Mouse (Mus musculus): Measurements from ENCODE around the gene Txnrd3.
A peak's percentile ranks its signal among the peaks of the same experiment; 100 is the strongest.

The Txnrd3 gene

DNA sequence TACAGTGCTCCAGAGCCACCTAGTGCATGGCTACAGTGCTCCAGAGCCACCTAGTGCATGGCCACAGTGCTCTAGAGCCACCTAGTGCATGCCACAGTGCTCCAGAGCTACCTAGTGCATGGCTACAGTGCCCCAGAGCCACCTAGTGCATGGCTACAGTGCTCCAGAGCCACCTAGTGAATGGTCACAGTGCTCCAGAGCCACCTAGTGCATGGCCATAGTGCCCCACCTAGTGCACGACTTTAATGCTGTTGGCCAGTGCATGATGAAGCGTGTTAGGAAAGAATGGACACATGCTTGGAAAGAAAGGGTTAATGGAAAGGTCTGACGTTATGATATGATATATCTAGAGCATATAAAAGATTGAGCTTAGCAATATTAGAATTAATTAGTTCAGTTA, 14.6 kb downstream of the Txnrd3 start:
- no peak for DNase-seq

DNA sequence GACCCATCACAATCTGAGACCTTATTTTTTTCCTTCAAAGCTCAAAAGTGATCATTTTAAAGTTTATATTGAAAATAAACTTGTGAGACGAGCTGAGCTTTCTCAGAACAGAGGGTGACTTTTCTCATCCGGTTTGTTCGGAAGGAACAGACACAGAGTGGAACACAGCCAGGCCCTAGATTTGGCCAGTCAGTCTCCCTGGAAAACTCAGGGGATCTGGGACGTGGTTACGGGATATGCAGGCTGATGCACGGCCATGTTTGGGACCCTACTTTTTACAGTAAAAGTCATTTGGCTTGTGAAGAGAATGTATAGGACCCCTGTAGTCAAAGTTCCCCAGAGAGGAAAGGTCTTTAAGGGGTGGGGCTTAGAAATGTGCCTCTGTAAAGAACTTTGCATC, 15.1 kb downstream of the Txnrd3 start:
- DNase-seq = no peak

DNA sequence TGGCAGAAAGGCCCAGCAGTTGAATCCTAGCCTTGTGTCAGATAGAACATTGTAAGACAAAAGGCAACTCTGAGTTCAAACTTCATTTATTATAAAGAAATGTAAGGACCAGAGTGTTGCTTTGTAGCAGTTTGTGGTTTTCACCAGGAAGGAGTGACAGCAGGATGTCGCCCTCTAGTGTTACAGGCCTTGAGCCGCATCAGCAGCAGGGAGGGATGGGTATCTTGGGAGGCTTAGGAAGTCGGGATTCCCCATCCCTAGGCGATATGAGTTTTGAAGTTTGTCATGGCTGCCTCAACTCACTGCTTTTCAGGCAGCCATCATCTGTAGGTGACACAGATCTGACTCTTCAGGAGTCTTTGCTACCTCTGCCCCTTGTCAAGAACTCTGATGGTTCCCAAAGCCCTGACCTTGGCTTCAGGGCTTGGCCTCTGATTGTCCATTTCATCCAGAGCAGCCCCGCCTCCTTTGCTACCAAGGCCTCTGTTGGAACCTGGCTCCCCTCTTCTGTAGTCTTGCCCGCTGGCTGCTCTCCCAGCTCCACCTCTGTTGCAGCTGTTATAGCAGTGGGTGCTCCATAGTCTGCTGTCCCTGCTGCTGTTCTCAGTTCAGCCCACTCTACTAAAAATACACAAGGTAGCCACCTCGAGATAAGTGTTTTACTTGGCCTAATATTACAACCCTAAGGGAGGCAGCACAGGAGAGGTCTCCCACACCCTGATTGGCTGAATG, 16.1 kb downstream of the Txnrd3 start:
- DNase-seq = peak; percentile 23

DNA sequence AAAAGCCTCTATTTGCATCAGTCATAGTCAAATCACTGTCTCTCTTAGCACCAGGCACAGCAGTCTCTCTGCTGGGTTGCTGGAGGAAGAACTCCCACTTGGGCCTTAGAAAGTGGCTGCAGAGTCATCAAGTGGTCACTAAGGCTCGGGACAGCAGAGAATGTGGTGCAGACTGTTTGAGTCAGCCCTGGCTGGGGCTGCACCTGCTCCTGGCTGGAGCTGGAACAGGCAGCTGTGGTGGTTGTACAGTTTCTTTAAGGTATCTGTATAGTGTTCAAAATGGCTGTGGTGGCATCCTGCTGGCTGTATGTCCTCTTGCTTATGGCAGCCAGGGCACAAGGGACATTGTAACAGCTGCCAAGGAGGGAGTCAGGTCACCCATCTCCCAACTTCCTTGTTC, 16.7 kb downstream of the Txnrd3 start:
- no peak for DNase-seq

DNA sequence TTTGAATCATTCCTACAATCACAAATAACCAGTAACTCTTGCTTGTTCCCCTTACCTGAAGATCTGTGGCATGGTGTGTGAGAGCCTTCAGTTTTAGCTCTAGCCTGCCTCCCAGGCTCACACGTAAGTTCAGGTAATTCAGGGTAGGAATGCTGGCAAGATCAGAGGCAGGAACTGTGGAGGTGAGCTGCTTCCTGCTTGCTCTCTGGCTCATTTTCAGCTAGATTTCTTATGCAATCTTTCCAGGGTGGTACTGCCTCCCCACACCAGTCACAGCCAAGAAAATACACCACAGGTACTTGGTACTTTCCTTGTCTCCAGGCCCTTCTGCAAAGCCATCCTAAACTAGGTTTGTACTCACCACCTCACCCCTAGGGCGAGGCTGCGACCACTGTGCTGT, 18.7 kb downstream of the Txnrd3 start:
- no peak for DNase-seq

DNA sequence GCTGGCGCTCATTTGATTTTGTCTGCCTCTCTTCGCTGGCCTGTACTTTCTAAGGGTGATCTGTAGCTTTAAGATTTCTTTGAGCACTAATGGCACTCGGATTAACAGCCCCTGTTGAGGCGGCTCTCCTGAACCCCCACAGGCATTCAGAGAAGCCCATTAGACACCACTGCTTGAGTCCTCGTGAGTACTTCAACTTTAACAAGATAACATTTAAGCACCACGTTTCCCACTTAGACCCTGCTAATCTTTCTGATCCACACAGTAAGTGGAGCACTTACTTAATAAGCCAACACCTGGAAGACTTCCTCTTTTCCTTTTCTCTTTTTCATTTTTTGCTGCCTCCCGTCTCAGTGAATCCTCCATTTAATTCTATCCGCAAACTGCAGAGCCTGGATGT, 21.4 kb downstream of the Txnrd3 start:
- no peak for DNase-seq

DNA sequence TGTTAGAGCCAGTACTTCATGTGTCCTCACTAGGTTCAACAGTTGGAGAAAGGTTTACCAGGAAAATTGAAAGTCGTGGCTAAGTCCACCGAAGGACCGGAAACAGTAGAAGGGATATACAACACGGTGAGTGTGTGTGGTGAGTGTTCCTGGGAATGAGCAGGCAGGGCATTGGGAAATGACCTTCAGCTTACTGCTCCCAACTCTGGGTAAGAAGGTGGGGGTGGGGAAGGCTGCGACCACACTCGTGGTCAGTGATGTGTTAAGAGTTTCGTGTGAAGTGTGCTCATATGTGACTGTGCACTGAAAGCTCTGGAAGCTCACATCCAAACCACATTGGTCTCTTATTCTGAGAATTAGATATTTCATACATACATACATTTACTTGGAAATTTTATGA, 21.9 kb downstream of the Txnrd3 start:
- no peak for DNase-seq

DNA sequence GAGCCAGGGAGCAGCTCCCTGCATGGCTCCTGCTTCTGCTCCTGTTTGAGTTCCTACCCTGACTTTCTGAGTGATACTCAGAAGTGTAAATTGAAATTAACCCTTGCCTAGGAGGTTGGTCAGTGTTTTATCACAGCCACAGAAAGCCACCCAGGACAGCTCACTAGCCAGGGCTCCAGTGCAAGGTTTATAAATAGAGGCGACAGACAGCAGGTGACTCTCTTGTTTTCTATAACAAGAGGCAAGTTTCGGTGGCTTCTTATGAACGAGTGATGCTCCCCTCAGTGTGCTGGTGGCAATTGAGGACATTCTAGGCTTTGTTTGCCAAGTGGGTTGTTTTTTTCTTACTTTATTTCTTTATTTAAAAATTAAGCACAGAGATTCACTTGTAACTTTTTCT, 23.2 kb downstream of the Txnrd3 start:
- DNase-seq = no peak

DNA sequence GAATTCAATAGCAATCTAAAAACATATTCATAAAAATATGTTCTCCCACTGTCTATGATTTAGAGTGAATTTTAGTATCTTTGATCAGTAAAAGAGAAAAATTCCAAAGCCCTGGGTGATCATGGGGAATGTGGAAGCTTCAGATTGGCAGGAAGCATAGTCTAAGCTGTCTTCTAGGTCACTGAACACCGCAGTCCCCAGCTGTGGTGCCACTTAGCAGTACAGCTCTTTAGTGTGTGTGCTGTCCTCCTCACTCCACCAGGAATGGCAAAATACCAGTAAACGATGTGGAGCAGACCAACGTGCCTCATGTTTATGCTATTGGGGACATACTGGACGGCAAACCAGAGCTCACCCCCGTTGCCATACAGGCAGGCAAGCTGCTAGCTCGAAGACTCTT, 25.8 kb downstream of the Txnrd3 start:
- no peak for DNase-seq

DNA sequence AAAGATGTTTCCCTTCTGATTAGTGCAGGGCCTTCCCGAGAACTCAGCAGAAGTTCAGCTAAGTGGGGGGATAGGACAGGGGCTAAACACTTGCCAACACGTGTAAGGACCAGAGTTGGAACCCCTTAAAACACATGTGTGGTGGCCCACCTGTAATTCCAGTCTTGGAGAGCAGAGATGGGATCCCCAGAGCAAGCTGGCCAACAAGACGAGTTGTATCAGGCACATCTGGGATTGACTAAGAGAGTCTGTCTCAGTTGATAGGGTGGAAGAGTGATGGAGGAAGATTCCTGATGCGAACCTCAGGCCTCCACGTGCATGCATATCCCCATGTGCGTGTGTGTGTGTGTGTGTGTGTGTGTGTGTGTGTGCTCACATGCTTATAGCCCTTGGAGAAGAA, 27.6 kb downstream of the Txnrd3 start:
- no peak for DNase-seq

DNA sequence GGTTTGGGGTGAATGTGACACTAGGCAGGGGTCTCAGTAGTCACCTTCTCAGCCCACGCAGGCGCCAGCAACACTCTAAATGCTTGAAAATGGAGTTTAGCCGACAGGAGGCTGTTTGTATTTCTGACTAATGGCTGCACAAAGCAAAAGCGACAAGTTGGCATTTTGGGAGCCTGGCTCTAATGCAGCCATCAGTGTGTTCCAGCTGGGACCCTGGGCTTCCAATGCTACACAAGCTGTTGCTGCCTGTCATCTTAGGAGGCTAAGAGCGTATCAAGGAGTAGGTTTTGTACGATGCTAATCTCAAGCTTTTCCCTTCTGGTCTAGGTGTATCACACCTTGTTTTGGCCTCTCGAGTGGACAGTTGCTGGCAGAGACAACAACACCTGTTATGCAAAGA, 28.9 kb downstream of the Txnrd3 start:
- DNase-seq = no peak

DNA sequence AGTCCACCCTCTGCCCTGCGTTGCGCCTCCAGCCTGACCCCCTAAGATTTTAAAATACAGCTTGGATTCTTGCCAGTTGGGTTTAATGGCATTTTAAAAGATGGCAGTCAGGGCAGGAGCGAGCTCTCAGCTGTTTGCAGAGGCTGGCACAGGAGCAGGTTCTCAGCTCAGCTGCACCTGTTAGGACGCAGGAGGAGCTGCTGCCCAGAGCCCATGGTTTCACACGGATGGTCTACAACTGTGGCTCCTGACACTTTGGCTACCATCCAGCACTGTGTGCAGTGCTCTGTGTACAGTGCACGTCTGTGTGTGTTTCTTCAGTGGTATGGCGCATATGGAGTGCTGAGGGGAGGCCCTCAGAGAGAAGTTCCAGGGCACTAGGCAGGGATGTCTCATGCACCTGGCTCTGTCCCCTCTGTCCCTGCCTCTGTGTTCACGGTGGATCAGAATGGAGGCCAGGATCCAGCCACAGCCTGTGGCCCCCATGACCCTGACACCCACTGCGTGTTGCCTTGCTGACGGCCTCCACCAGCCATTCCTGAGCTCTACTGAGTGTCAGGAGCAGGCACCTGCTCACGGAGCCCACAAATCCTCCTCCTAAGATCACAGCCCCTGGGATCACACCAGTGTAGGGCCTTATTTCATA, 29.5 kb downstream of the Txnrd3 start:
- no peak for DNase-seq

DNA sequence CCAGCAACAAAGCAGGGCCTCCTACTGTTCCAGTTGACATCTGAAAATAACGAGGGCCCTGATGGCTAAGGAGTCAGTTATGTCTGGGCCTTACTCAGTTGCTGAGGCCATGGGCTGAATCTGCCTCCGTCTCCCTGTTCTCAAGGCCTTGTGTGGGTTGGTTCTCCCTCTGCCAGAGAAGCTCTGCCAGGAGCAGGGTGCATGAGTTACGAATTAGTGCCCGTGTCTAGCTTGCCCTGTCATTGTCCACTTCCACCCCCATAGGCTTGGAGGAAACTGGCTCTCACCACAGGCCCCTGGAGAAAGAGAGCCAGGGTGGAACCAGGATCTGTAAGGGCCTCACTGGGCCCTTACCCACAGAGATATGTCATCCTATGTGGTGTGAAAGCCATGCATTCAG, 34.7 kb downstream of the Txnrd3 start:
- no peak for DNase-seq

DNA sequence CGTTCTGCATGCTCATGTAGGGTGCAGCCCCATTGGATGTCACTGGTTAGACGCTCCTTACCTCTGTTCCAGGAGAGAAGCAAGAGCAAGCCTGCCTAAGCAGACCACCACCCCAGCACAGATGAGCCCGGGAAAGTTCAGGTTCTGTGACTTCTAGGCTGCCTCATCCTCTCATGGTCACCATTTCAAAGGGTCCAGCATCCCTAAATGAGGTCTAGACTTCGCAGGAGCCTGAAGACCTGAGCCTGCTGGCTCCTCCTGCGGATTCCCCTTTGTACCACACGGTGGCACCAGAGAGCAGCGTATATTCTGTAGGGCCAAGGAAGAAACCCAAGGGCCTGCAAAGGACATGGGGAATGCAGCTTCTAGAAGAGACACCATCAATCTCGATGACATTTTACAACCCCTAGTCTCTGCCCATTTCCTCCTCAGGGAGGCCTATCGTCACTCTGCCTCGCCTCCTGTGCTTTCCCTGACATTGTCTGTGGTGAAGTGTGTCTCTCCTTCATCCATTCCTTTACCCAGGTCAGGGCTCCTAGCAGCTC, 35.6 kb downstream of the Txnrd3 start:
- DNase-seq = peak; percentile 60

DNA sequence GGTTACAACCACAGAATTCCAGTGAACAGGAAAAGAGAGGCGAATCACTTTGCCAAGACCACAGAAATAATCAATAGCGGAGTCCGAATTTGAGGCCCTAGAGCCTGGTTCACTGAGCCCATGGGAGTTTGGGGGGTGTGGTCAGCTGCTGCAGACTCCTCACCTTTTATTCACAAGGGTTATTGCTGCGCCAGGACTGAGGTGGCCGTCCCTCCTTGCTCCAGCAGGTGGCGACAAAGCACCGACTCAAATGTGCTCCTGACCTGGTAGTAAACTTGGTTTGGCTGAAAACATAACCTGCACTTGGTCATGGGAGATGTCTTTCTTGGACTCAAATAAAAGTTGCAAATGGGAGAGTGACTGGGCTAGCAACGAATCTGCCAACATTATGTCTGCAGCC, 36.4 kb downstream of the Txnrd3 start:
- DNase-seq = peak; percentile 78

DNA sequence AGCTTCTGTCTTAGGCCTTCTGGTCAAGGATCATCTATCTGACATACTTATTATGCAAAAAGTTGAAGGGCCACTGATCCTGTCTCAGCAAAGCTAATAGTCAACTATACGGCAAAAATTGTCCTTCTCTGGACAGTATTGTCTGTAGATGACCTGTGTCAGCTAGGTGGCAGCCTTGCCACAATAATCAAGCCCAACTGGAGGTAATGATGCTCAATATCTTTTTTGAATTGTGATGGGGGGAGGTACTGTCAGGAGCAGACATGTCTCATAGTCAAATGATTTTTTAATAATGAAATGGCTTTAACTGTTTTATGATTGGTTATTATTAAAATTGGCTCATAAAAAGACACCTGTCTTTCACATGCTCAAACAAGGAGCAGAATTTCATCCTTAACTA, 40.4 kb downstream of the Txnrd3 start:
- no peak for DNase-seq

DNA sequence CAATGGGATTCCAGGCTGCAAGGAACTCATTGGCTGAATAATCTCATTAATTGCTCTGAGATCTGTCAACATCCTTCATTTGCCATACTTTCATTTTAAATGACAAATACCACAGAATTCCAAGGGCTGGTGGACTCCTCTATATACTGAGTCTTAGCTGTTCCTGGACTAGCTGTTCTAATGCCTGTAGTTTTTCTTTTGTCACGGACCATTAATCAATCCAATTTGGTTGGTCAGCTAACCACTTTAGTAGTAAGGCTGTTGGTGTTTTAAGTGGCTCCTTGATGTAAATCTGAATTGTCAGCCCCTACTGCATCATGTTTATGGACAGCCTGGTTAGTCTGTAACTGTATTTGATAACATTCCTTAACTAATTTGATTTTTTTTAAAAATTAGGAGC, 43.3 kb downstream of the Txnrd3 start:
- DNase-seq = no peak

DNA sequence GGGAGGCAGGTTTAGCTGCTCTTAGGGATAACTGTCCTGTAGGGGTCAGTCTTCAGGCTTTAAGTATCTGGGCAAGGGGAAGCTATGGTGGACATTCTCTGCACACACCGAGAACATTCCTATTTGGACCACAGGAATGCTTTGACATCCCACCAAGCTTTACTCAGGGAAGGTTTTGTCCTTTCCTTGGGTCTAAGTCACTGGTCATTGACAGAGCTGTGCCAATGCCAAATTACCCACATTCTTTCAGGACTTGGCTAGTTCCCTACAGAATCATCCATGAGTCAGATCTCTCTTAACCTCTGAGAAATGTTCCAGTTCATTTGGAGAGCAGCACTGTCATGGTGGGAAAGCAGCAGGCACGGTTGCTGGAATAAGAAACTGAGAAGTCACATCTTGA, 62.8 kb downstream of the Txnrd3 start:
- no peak for DNase-seq

DNA sequence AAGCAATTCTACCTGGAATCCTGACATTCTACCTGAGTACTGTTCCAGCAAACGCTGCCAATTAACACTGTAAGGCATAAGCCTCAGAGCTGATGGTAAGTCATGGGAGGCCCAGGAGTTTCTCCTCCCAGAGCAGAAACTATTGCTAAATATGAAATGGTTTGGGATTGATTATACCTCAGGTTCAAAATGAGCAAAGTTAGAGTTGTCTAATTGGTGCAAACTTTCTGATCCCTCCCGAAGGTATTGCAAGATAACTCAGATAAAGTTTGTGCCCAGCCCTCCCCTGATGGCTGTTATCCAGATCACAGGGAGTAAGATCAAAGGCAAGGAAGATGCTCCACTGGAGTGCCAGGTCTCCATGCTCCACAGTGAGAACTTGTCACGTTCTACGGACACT, 63.5 kb downstream of the Txnrd3 start, which contains the start of gene Vmn1r40:
Gene Vmn1r40, plus strand, starts transcription at position 301 of the 400 bp plus-strand sequence.
- no peak for DNase-seq

DNA sequence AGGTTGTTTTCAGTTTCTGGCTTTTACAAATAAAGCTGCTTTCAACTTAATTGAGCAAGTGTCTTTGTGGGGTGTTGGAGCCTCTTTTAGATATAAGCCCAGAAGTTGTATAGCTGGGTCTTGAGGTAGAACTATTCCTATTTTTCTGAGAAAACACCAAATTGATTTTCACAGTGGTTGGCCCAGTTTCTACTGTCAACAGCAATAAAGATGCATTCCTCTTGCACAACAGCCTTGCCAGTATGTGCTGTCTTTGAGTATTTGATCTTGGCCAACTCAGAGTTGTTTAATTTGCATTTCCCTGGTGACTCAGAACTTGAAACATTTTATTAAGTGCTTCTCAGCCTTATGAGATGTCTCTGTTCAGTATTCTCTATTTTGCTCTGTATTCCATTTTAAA, 74.3 kb downstream of the Txnrd3 start:
- no peak for DNase-seq

Measured in thymus, postnatal 25 days (tissue).